Mouse (Mus musculus): ENCODE results near the gene Wnt8b.

Wnt8b gene

GRCm38 (mm10) chr19:44493128-44493527 is at the start of gene Wnt8b:
Wnt8b (plus strand) TSS chr19:44493472.
- no peak for TF ChIP-seq GATA4 (IDR thresholded peaks at IDR 0.05; ENCODE audit: insufficient replicate concordance, low read length)

DNA sequence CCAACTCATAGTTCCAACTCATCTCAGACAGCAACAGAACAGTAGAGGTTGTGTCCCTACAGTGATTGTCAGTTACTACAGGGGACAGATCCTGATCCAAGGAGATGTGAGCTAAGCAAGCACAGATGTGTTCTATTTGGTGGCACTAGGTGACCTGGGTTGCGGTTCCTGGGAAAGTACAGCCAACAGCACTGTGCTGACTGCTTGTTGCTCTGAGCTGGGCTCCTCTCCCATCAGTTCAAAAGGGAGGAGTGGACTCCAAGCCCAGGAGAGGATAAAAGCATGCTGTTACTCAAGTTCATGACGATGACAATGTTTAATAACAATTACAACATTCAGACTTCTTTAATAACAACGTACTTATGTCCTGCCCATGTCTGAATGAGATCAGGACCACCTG is 47.5 kb upstream of the Wnt8b start:
- no peak for TF ChIP-seq GATA4 (IDR thresholded peaks at IDR 0.05; ENCODE audit: insufficient replicate concordance, low read length)

DNA sequence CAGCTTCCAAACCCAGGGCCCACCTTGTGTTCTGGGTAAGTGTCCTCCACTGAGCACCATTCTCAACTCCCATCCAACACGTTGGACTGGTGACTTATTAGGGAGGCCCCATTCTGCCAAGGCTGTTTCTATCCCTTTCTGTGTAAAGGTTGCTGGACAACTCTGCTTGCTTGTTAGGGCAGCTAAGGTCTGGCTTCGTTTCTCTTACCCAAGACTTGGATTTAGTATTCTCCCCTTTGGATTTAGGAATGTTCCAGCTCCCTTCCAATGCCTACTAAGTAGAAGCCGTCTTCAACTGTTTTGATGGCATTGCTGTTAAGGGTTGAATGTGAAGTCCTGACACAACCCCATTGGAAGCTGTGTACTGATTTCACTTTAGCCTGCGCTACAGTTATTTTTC is 45.3 kb upstream of the Wnt8b start:
- TF ChIP-seq GATA4 (IDR thresholded peaks at IDR 0.05; ENCODE audit: insufficient replicate concordance, low read length): no peak

GRCm38 (mm10) chr19:44454862-44455261 is 38.4 kb upstream of the Wnt8b start:
- TF ChIP-seq GATA4 (IDR thresholded peaks at IDR 0.05; ENCODE audit: insufficient replicate concordance, low read length): no peak

GRCm38 (mm10) chr19:44455356-44455755 is 37.9 kb upstream of the Wnt8b start:
- TF ChIP-seq GATA4 (IDR thresholded peaks at IDR 0.05; ENCODE audit: insufficient replicate concordance, low read length): no peak

DNA sequence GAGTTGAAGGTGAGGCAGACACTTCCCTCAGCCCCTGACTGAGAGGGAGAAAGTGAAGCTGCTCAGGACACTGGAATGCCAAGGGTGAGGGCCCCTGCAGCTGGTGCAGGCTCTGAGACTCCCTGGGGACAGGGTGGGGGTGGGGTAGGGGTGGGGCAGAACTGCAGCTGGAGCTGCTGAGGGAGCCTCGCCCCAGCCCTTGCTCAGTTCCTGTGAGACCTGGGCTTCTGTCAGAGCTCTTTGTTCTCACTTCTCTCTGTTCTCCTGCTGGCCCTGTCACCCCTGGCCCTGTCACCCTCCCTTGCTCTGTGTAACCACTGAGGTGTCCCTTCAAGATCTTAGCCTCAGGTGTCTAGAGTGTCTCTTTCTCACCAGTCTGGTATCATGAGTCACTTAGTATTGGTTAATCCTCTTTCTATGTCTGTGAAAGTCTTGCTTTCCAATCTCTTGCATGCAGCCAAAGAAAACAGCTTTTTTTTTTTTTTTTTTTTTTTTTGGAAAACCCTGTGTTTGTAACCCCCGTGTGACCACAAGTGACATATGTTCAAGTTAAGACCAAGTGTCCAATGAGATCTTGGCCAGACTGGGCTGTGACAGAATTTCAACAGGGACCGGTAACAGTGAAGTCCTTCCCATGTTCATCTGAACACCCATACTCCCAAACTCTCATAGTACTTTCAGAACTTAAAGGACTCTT is 35.8 kb upstream of the Wnt8b start:
- no peak for TF ChIP-seq GATA4 (IDR thresholded peaks at IDR 0.05; ENCODE audit: insufficient replicate concordance, low read length)

DNA sequence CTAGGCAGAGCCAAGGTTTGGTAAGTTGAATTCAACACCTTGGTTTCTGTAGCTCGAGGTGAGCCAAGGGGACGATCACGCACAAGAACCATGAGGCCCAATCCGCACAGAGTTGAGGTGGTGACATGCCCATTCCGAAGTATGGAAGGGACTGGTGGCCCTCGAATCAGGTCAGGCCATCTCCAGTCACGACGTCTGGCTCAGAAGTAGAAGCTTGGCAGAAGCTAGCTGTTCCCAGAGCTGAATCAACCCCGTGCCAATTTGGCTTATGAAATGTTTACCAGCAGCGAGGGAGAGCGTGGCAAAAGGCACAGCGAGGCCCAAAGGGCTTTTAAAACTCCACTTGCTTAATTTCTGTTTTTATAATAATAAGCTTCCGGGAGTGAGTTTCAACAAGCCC is 34.6 kb upstream of the Wnt8b start:
- no peak for TF ChIP-seq GATA4 (IDR thresholded peaks at IDR 0.05; ENCODE audit: insufficient replicate concordance, low read length)

GRCm38 (mm10) chr19:44460441-44460840 is 32.8 kb upstream of the Wnt8b start:
- no peak for TF ChIP-seq GATA4 (IDR thresholded peaks at IDR 0.05; ENCODE audit: insufficient replicate concordance, low read length)

DNA sequence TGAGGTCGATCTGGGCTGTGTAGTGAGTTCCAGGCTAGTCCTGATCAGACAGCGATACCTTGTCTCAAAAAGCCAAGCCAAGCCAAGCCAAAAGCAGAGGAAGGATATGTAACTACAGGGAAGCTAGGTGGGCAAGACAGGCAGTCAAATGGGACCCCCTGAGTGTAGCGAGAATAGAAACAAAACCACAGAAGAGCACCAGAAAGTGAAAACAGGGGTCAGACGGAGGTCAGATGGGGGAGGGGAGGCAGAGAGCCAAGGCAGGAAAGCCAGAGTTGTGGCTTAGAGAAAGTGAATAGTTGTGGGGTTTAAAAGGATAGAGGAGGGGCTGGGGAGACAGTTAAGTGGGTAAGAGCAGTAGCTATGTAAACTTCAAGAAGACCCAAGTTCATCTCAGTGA is 31.8 kb upstream of the Wnt8b start:
- TF ChIP-seq GATA4 (IDR thresholded peaks at IDR 0.05; ENCODE audit: insufficient replicate concordance, low read length): no peak

DNA sequence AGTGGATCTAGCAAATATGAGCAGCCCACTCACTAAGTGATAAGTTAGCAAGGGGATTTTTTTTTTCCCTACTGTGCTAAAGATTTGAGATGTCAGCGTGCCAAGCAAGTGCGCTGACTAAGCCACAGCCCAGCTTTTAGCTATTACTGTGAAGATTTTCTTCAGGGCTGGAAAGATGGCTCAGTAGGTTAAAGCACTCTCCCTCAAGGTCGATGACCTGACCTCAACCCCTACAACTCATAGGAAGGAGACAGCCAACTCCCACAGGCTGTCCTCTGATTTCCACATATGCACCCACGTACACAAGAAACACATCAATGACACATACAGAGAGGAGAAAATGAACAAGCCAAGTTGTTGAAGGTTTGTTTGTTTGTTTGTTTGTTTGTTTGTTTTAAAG is 31.1 kb upstream of the Wnt8b start:
- no peak for TF ChIP-seq GATA4 (IDR thresholded peaks at IDR 0.05; ENCODE audit: insufficient replicate concordance, low read length)

DNA sequence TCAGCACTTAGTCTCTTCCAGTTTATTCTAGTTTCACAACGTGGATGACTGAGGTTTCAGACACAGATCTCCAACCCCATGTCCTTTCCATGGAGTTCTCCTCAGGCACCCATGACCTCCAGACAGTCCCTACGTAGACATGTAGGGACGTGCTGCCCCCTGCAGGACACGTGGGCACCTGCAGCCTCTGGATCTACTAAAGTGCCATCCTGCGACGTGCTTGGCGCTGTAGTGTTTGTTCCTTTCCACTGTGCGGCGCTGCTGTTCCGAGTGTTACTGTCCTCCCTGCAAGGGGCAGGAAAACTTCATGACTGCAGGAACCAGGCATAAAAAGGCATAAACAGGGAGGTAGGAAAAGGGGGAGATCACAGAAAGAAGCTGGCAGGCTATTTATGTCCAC is 19.1 kb upstream of the Wnt8b start:
- TF ChIP-seq GATA4 (IDR thresholded peaks at IDR 0.05; ENCODE audit: insufficient replicate concordance, low read length): no peak

GRCm38 (mm10) chr19:44475268-44475667 is 18.0 kb upstream of the Wnt8b start:
- TF ChIP-seq GATA4 (IDR thresholded peaks at IDR 0.05; ENCODE audit: insufficient replicate concordance, low read length): no peak

- no peak for TF ChIP-seq GATA4 (IDR thresholded peaks at IDR 0.05; ENCODE audit: insufficient replicate concordance, low read length)
These were observed 16.7 kb upstream of the Wnt8b start for GRCm38 (mm10) chr19:44476541-44476940.

GRCm38 (mm10) chr19:44487266-44487665 is 6.0 kb upstream of the Wnt8b start:
- no peak for TF ChIP-seq GATA4 (IDR thresholded peaks at IDR 0.05; ENCODE audit: insufficient replicate concordance, low read length)

DNA sequence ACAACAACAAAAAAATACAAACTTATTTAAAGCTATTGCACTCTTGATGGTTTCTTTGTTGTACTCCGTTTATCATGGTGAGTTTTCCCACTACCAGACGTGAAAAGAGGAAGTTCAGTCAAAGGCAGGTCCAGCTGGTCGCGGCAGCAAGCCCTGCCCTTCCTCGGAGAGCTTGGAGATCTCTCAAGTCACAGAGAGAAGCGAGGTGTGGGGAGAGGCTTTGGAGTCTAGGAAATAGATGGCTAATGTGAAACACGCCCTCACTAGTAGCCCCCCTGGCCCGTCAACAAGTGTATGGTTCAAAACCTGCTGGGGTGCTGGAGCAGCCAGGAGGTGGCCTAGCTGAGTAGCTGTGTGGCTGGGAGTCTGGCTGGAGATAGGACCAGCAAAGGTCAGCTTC is 3.2 kb downstream of the Wnt8b start:
- TF ChIP-seq GATA4 (IDR thresholded peaks at IDR 0.05; ENCODE audit: insufficient replicate concordance, low read length): no peak

DNA sequence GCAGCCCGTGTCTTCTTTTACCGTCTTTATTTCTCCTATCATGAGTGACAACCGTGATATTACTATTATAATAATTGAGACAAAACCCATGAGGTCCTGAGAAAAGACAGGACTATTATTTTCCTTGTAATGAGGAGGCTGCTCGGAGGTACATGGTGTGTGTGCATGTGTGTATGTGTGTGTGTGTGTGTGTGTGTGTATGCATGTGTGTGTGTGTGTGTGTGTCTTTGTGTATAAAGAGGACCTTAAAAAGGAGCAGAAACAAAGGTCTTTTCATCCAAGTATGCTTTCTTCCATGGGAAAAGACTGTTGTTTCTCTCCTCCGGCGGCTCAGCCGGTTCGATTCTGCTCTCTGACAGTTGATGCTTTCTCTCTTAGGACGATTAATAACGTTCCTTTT is 3.7 kb downstream of the Wnt8b start:
- TF ChIP-seq GATA4 (IDR thresholded peaks at IDR 0.05; ENCODE audit: insufficient replicate concordance, low read length): no peak

- TF ChIP-seq GATA4 (IDR thresholded peaks at IDR 0.05; ENCODE audit: insufficient replicate concordance, low read length): no peak
These were observed 5.7 kb downstream of the Wnt8b start for GRCm38 (mm10) chr19:44498936-44499335.
